Mouse (Mus musculus): ENCODE measurements around the gene Ubap2. TPM values are rescaled to one million over a fixed set of nuclear protein-coding genes. Genes with fewer than 3 reads are reported as not detected.

Gene Ubap2
- polyA plus RNA-seq, 1 experiment from 2014 or later: 95.6 TPM

- Histone ChIP-seq H3K9me3 (replicated peaks) (no peaks in the 10 kb centered on the region), H3K4me1 (no peaks in the 10 kb centered on the region), H3K4me3 (no peak overlapping the region), H3K36me3 (peaks cover 85% of the 10 kb centered on the region), H3K27ac (no peak overlapping the region), H3K27me3 (ENCODE audit: low read depth, poor library complexity, severe bottlenecking) (no peaks in the 10 kb centered on the region)
- 93% methylated on average over 15 of the region's 15 CpGs for WGBS
- no peak for DNase-seq (ENCODE audit: low spot score)
Measured at GRCm38 (mm10) chr4:41179825-41180725, 94.9 kb downstream of the Ubap2 start.

- Histone ChIP-seq H3K4me1 (no peaks in the 10 kb centered on the region), H3K36me3 (peaks cover 67% of the 10 kb centered on the region), H3K27me3 (ENCODE audit: low read depth, poor library complexity, severe bottlenecking) (no peaks in the 10 kb centered on the region), H3K27ac (no peak overlapping the region), H3K9me3 (replicated peaks) (no peaks in the 10 kb centered on the region), H3K4me3 (no peak overlapping the region)
- WGBS: 81% methylated on average over 2 of the region's 2 CpGs
- no peak for DNase-seq (ENCODE audit: low spot score)
Measured at GRCm38 (mm10) chr4:41174631-41175030, 100.3 kb downstream of the Ubap2 start.

- DNase-seq (ENCODE audit: low spot score): no peak
- no peaks in the 10 kb centered on the region for H3K27me3 ChIP-seq (ENCODE audit: low read depth, poor library complexity, severe bottlenecking)
- H3K9me3 ChIP-seq (replicated peaks): no peaks in the 10 kb centered on the region
- H3K4me3 ChIP-seq: no peak overlapping the region
- 87% methylated on average over 2 of the region's 2 CpGs for WGBS
- no peak overlapping the region for H3K27ac ChIP-seq
- peaks cover 57% of the 10 kb centered on the region for H3K36me3 ChIP-seq
- no peaks in the 10 kb centered on the region for H3K4me1 ChIP-seq
Measured at GRCm38 (mm10) chr4:41170970-41171369, 104.0 kb downstream of the Ubap2 start.

- H3K36me3 ChIP-seq: peaks cover 40% of the 10 kb centered on the region
- H3K4me3 ChIP-seq: no peak overlapping the region
- H3K27ac ChIP-seq: no peak overlapping the region
- no peaks in the 10 kb centered on the region for H3K4me1 ChIP-seq
- H3K9me3 ChIP-seq (replicated peaks): no peaks in the 10 kb centered on the region
- peak; percentile 75 for DNase-seq (ENCODE audit: low spot score)
- 76% methylated on average over 6 of the region's 6 CpGs for WGBS
- H3K27me3 ChIP-seq (ENCODE audit: low read depth, poor library complexity, severe bottlenecking): no peaks in the 10 kb centered on the region
Measured at GRCm38 (mm10) chr4:41165693-41166475, 109.1 kb downstream of the Ubap2 start.

GRCm38 (mm10) chr4:41164974-41165373 lies 110.0 kb downstream of the Ubap2 start:
- Histone ChIP-seq H3K36me3 (peaks cover 34% of the 10 kb centered on the region), H3K27me3 (ENCODE audit: low read depth, poor library complexity, severe bottlenecking) (no peaks in the 10 kb centered on the region), H3K27ac (no peak overlapping the region), H3K4me3 (no peak overlapping the region), H3K9me3 (replicated peaks) (no peaks in the 10 kb centered on the region), H3K4me1 (no peaks in the 10 kb centered on the region)
- 45% methylated on average over 2 of the region's 2 CpGs for WGBS
- DNase-seq (ENCODE audit: low spot score): no peak

- H3K27me3 ChIP-seq (ENCODE audit: low read depth, poor library complexity, severe bottlenecking): no peaks in the 10 kb centered on the region
- H3K36me3 ChIP-seq: peaks cover 10% of the 10 kb centered on the region
- peaks cover 3% of the 10 kb centered on the region; the same call in 1 of the 2 replicates for H3K4me1 ChIP-seq
- H3K4me3 ChIP-seq: no peak overlapping the region
- H3K27ac ChIP-seq: no peak overlapping the region
- WGBS: 94% methylated on average over 3 of the region's 3 CpGs
- no peak for DNase-seq (ENCODE audit: low spot score)
- no peaks in the 10 kb centered on the region for H3K9me3 ChIP-seq (replicated peaks)
Measured at GRCm38 (mm10) chr4:41161232-41161631, 113.7 kb downstream of the Ubap2 start.

GRCm38 (mm10) chr4:41158251-41158650 lies 116.7 kb downstream of the Ubap2 start:
- Histone ChIP-seq H3K4me1 (peaks cover 3% of the 10 kb centered on the region; the same call in 1 of the 2 replicates), H3K36me3 (peaks cover 7% of the 10 kb centered on the region), H3K27me3 (ENCODE audit: low read depth, poor library complexity, severe bottlenecking) (no peaks in the 10 kb centered on the region), H3K4me3 (no peak overlapping the region), H3K9me3 (replicated peaks) (no peaks in the 10 kb centered on the region), H3K27ac (no peak overlapping the region)
- DNase-seq (ENCODE audit: low spot score): no peak
- 93% methylated on average over 1 of the region's 1 CpGs for WGBS

- Histone ChIP-seq H3K4me1 (peaks cover 3% of the 10 kb centered on the region; the same call in 1 of the 2 replicates), H3K27me3 (ENCODE audit: low read depth, poor library complexity, severe bottlenecking) (no peaks in the 10 kb centered on the region), H3K36me3 (peaks cover 18% of the 10 kb centered on the region), H3K27ac (no peak overlapping the region), H3K9me3 (replicated peaks) (no peaks in the 10 kb centered on the region), H3K4me3 (no peak overlapping the region)
- 92% methylated on average over 9 of the region's 9 CpGs for WGBS
- no peak for DNase-seq (ENCODE audit: low spot score)
Measured at GRCm38 (mm10) chr4:41156961-41157360, 118.0 kb downstream of the Ubap2 start.

- Histone ChIP-seq H3K4me3 (no peak overlapping the region), H3K36me3 (peaks cover 40% of the 10 kb centered on the region), H3K4me1 (peaks cover 3% of the 10 kb centered on the region; the same call in 1 of the 2 replicates), H3K9me3 (replicated peaks) (no peaks in the 10 kb centered on the region), H3K27ac (no peak overlapping the region), H3K27me3 (ENCODE audit: low read depth, poor library complexity, severe bottlenecking) (no peaks in the 10 kb centered on the region)
- DNase-seq (ENCODE audit: low spot score): no peak
- 88% methylated on average over 3 of the region's 3 CpGs for WGBS
Measured at GRCm38 (mm10) chr4:41153146-41153545, 121.8 kb downstream of the Ubap2 start.

GRCm38 (mm10) chr4:41151186-41151585 lies 123.8 kb downstream of the Ubap2 start:
- no peaks in the 10 kb centered on the region for H3K9me3 ChIP-seq (replicated peaks)
- peaks cover 56% of the 10 kb centered on the region for H3K36me3 ChIP-seq
- no peak overlapping the region for H3K4me3 ChIP-seq
- H3K4me1 ChIP-seq: no peaks in the 10 kb centered on the region
- WGBS: 94% methylated on average over 7 of the region's 7 CpGs
- no peaks in the 10 kb centered on the region for H3K27me3 ChIP-seq (ENCODE audit: low read depth, poor library complexity, severe bottlenecking)
- no peak for DNase-seq (ENCODE audit: low spot score)
- H3K27ac ChIP-seq: no peak overlapping the region

- DNase-seq (ENCODE audit: low spot score): no peak
- no peak overlapping the region for H3K27ac ChIP-seq
Measured at GRCm38 (mm10) chr4:41149891-41150290, 125.1 kb downstream of the Ubap2 start.

More at GRCm38 (mm10) chr4:41149891-41150290, 125.1 kb downstream of the Ubap2 start:
- Histone ChIP-seq H3K9me3 (replicated peaks) (no peaks in the 10 kb centered on the region), H3K4me3 (no peak overlapping the region), H3K4me1 (no peaks in the 10 kb centered on the region), H3K27me3 (ENCODE audit: low read depth, poor library complexity, severe bottlenecking) (no peaks in the 10 kb centered on the region), H3K36me3 (peaks cover 67% of the 10 kb centered on the region)
- WGBS: 80% methylated on average over 3 of the region's 3 CpGs

Measured in limb, embryonic 10.5 days (tissue).